Mouse (Mus musculus): ENCODE results near the gene AI854703. TPM values are rescaled to one million over a fixed set of nuclear protein-coding genes. Genes with fewer than 3 reads are reported as not detected.
A peak's percentile ranks its signal among the peaks of the same experiment; 100 is the strongest.

Gene AI854703
- polyA plus RNA-seq, 1 experiment: 0.96 TPM

DNA sequence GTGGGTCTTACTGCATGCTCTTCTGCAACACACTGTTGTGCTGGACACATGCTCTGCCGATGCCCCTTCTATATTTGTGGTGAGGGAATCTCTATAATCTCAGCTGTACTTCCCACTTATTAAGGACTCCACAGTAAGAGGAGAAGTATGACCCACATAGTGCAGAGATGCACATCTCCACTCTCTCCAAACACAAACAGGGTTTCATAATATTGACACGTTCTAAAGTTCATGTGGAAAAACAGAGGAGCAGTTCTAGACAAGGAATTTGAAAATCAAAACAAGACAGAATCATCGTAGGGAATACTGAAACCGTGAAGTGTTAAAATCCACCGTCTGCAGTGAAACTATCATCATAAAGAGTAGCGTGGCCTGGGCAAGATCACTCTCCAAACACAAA is 34.7 kb upstream of the AI854703 start:
- Histone ChIP-seq H3K36me3 (ENCODE audit: control insufficient read depth, insufficient read depth, low read length) (peaks cover 2% of the 10 kb centered on the region; the same call in 1 of the 2 replicates), H3K27me3 (ENCODE audit: control insufficient read depth, insufficient read depth, low read length) (no peaks in the 10 kb centered on the region), H3K4me3 (ENCODE audit: low read depth, low read length) (no peak overlapping the region), H3K27ac (ENCODE audit: insufficient read depth, low read depth, low read length) (no peak overlapping the region), H3K4me1 (ENCODE audit: control insufficient read depth, insufficient read depth, insufficient read length, low read length) (peaks cover 9% of the 10 kb centered on the region; the same call in 1 of the 2 replicates)
- TF ChIP-seq CTCF (IDR thresholded peaks at IDR 0.05; ENCODE audit: extremely low read depth, insufficient read length, insufficient replicate concordance, low read depth, low read length) (no peak), POLR2A (IDR thresholded peaks at IDR 0.05; ENCODE audit: low read depth, low read length) (no peak)
- 83% methylated on average over 6 of the region's 6 CpGs for WGBS

DNA sequence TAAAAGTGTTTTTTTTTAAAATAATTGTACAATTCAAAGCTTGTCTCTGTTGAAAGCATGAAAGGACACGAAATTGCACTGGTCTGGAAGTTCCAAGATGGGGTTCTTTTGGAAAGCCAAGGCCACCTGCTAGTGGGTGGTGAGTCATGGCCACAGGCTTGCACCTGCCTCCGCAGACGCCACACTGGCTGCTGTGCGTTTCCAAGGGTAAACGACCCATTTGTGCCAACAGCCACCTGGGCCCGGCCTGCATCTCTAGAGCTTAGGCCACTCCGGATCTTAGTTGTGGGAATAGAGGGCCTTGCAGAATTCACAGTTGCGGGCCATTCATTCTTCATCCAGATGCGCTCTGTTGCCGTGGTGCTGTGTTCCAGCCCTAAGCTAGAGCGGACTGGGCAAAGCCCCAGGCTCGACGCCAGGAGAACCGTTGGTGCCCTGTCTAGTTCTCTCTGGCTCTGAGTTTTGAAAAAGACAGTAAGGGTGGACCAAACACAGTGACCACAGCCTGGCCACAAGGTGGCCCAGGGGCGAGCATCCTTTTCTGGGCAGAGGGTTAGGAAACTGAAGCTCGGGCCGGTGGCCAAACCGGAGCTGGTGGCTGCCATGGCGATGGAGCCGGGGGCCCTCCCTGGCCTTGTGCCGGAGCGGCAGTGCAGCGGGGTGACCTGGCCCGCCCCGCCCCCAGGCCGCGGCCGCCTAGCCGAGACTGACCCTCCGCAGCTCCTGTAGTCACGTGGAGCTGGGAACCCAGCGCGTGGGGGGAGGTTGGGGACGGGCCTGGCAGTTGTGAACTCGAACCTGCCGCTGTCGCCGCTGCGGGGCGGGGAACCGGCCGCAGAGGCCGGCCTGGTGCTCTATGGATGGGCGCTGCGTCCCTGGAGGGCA is 33.2 kb upstream of the AI854703 start, which contains the start of the genes Repin1 and Gm44965:
Gene Repin1, plus strand, starts transcription at position 726 of the 885 bp plus-strand sequence.
Gene Gm44965, plus strand, starts transcription at position 784 of the 885 bp plus-strand sequence.
- H3K4me1 ChIP-seq (ENCODE audit: control insufficient read depth, insufficient read depth, insufficient read length, low read length): peaks cover 9% of the 10 kb centered on the region; the same call in 1 of the 2 replicates
- peak within 1 kb of the TSS; percentile 93 for H3K4me3 ChIP-seq (ENCODE audit: low read depth, low read length)
- H3K27me3 ChIP-seq (ENCODE audit: control insufficient read depth, insufficient read depth, low read length): no peaks in the 10 kb centered on the region
- peaks cover 8% of the 10 kb centered on the region for H3K36me3 ChIP-seq (ENCODE audit: control insufficient read depth, insufficient read depth, low read length)
- H3K27ac ChIP-seq (ENCODE audit: insufficient read depth, low read depth, low read length): peak within 1 kb of the TSS; percentile 29
- 2% methylated on average over 45 of the region's 45 CpGs for WGBS
- TF ChIP-seq POLR2A (IDR thresholded peaks at IDR 0.05; ENCODE audit: low read depth, low read length) (no peak; the same call in none of the 2 replicates), CTCF (IDR thresholded peaks at IDR 0.05; ENCODE audit: extremely low read depth, insufficient read length, insufficient replicate concordance, low read depth, low read length) (peak; percentile 40; the same call in 1 of the 2 replicates)

DNA sequence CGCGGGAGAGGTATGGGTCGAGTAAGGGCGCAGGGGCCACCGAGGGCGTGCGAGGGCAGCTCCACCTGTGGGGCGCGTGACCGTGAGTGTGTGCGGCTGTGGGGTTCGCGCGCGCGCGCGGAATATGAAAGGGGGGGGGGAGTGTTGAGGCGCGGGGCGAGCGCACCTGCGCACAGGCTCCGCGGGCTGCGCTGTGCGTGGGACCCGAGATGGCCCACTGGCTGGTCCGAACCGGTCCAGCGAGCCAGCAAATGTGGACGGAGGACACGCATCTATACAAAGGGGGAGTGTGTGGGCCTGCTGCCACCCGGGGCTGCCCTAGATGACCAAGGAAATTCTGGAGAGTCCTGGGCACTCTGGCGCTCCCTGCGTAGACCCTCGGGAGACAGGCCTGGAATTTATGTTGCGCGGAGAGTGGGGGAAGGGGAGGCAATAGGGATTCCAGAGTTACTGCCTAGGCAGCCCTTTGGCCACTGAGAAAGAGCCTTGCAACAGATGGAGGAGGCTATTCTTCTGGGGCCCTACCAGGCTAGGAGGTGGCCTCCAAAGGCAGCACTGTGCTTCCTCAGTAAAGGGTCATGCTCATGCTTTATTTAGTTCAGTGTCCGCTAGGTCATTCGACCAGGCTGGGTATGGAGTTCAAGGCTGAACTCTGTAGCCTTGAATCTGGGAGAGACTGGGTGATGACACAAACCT is 32.4 kb upstream of the AI854703 start:
- Histone ChIP-seq H3K4me1 (ENCODE audit: control insufficient read depth, insufficient read depth, insufficient read length, low read length) (peaks cover 9% of the 10 kb centered on the region; the same call in 1 of the 2 replicates), H3K27me3 (ENCODE audit: control insufficient read depth, insufficient read depth, low read length) (no peaks in the 10 kb centered on the region), H3K27ac (ENCODE audit: insufficient read depth, low read depth, low read length) (peak overlapping the region; percentile 29), H3K36me3 (ENCODE audit: control insufficient read depth, insufficient read depth, low read length) (peaks cover 8% of the 10 kb centered on the region), H3K4me3 (ENCODE audit: low read depth, low read length) (peak overlapping the region; percentile 93)
- TF ChIP-seq CTCF (IDR thresholded peaks at IDR 0.05; ENCODE audit: extremely low read depth, insufficient read length, insufficient replicate concordance, low read depth, low read length) (no peak), POLR2A (IDR thresholded peaks at IDR 0.05; ENCODE audit: low read depth, low read length) (no peak)
- whole genome bisulfite sequencing: 2% methylated on average over 40 of the region's 41 CpGs

DNA sequence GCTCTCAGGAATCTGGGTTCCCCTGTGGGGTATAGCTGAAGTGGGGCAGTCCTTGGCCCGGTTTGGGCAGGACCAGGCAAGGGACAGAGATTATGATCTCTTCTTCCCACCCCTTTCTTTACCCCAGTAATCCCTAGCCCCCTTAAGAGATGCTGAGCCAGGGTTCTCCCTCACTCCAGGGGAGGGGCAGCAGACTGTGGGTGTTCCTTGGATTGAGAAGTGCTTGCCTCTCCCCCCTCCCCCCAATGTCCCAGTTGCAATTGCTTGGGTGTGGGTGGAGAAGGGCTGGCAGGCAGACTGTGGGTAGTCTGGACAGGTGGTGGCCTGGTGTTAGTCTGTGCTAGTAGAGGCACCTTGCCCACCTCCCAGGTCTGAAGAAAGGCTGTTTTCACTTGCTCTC is 31.3 kb upstream of the AI854703 start:
- 61% methylated on average over 1 of the region's 1 CpGs for WGBS
- H3K36me3 ChIP-seq (ENCODE audit: control insufficient read depth, insufficient read depth, low read length): peaks cover 8% of the 10 kb centered on the region
- H3K4me3 ChIP-seq (ENCODE audit: low read depth, low read length): no peak overlapping the region
- TF ChIP-seq CTCF (IDR thresholded peaks at IDR 0.05; ENCODE audit: extremely low read depth, insufficient read length, insufficient replicate concordance, low read depth, low read length) (no peak), POLR2A (IDR thresholded peaks at IDR 0.05; ENCODE audit: low read depth, low read length) (no peak)
- H3K27ac ChIP-seq (ENCODE audit: insufficient read depth, low read depth, low read length): no peak overlapping the region
- H3K27me3 ChIP-seq (ENCODE audit: control insufficient read depth, insufficient read depth, low read length): no peaks in the 10 kb centered on the region
- peaks cover 9% of the 10 kb centered on the region; the same call in 1 of the 2 replicates for H3K4me1 ChIP-seq (ENCODE audit: control insufficient read depth, insufficient read depth, insufficient read length, low read length)

DNA sequence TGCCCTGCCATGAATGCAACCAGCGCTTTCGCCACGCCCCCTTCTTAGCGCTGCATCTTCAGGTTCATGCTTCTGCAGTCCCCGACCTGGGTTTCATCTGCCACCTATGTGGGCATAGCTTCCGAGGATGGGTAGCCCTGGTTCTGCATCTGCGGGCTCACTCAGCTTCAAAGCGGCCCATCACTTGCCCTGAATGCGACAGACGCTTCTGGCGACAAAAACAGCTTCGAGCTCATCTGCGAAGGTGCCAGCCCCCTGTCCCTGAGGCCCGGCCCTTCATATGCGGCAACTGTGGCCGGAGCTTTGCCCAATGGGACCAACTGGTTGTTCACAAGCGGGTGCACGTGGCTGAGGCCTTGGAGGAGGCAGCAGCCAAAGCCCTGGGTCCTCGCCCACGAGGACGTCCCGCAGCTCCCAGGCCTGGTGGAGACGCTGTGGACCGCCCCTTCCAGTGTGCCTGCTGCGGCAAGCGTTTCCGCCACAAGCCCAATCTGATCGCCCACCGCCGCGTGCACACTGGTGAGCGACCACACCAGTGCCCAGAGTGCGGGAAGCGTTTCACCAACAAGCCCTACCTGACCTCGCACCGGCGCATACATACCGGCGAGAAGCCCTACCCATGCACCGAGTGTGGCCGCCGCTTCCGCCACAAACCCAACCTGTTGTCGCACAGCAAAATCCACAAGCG is 29.9 kb upstream of the AI854703 start:
- TF ChIP-seq POLR2A (IDR thresholded peaks at IDR 0.05; ENCODE audit: low read depth, low read length): no peak

DNA sequence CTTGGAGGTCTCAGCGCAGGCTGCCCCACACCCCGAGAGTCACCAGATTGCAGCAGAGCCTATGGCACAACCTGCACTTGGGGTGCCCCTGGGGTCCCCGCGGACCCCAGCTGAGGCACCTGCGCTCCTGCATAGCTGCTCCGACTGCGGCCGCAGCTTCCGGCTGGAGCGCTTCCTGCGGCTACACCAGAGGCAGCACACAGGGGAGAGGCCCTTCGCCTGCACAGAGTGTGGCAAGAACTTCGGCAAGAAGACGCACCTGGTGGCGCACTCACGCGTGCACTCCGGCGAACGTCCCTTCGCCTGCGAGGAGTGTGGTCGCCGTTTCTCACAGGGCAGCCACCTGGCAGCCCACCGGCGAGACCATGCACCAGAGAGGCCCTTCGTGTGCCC is 29.3 kb upstream of the AI854703 start:
- WGBS: 97% methylated on average over 27 of the region's 27 CpGs

More for the DNA sequence above, 29.9 kb upstream of the AI854703 start:
- H3K27me3 ChIP-seq (ENCODE audit: control insufficient read depth, insufficient read depth, low read length): no peaks in the 10 kb centered on the region
- WGBS: 96% methylated on average over 45 of the region's 45 CpGs
- no peak overlapping the region for H3K27ac ChIP-seq (ENCODE audit: insufficient read depth, low read depth, low read length)
- H3K4me1 ChIP-seq (ENCODE audit: control insufficient read depth, insufficient read depth, insufficient read length, low read length): peaks cover 12% of the 10 kb centered on the region; the same call in 1 of the 2 replicates
- H3K36me3 ChIP-seq (ENCODE audit: control insufficient read depth, insufficient read depth, low read length): peaks cover 8% of the 10 kb centered on the region
- H3K4me3 ChIP-seq (ENCODE audit: low read depth, low read length): no peak overlapping the region

More for the DNA sequence above, 29.3 kb upstream of the AI854703 start:
- TF ChIP-seq CTCF (IDR thresholded peaks at IDR 0.05; ENCODE audit: extremely low read depth, insufficient read length, insufficient replicate concordance, low read depth, low read length): no peak
- TF ChIP-seq POLR2A (IDR thresholded peaks at IDR 0.05; ENCODE audit: low read depth, low read length): no peak
- Histone ChIP-seq H3K27me3 (ENCODE audit: control insufficient read depth, insufficient read depth, low read length) (no peaks in the 10 kb centered on the region), H3K4me1 (ENCODE audit: control insufficient read depth, insufficient read depth, insufficient read length, low read length) (peaks cover 12% of the 10 kb centered on the region), H3K4me3 (ENCODE audit: low read depth, low read length) (no peak overlapping the region), H3K27ac (ENCODE audit: insufficient read depth, low read depth, low read length) (no peak overlapping the region), H3K36me3 (ENCODE audit: control insufficient read depth, insufficient read depth, low read length) (peaks cover 8% of the 10 kb centered on the region)

Data from small intestine, adult 2 months (tissue).